Mouse (Mus musculus) left cerebral cortex, adult 8-10 months (tissue): ENCODE measurements around the gene E130114P18Rik. TPM values are rescaled to one million over a fixed set of nuclear protein-coding genes. Genes with fewer than 3 reads are reported as not detected.

Source experiments
- DNase-seq, 2 experiments: peaks; one replicate each; pipeline ENCODE4 v3.0.0; 2022; ENCODE audit warnings: low spot score in 2 of 2
- total RNA-seq, 4 experiments: library from RNA; stranded (reverse); gene quantifications; 2 replicates each; pipeline ENCODE4 v1.2.4; 2022

Gene E130114P18Rik
- total RNA-seq, 4 experiments from 2014 or later, result 5.0 to 8.3 (median 6.2) TPM

- no peak for DNase-seq
Observed at GRCm38 (mm10) chr4:97754241-97754640, 23.6 kb downstream of the E130114P18Rik start.

- DNase-seq, result no peak
Observed at GRCm38 (mm10) chr4:97753521-97753920, 24.4 kb downstream of the E130114P18Rik start.

- no peak for DNase-seq
Observed at GRCm38 (mm10) chr4:97752276-97753010, 25.4 kb downstream of the E130114P18Rik start.

GRCm38 (mm10) chr4:97751483-97752251 lies 26.2 kb downstream of the E130114P18Rik start:
- DNase-seq, result no peak

- peak; percentile 73 to 76 for DNase-seq
Observed at GRCm38 (mm10) chr4:97751030-97751482, 26.8 kb downstream of the E130114P18Rik start.

- DNase-seq, result no peak
Observed at GRCm38 (mm10) chr4:97750401-97750800, 27.5 kb downstream of the E130114P18Rik start.

- no peak for DNase-seq
Observed at GRCm38 (mm10) chr4:97746106-97746900, 31.6 kb downstream of the E130114P18Rik start.

- DNase-seq, result peak; percentile 46 to 63
Observed at GRCm38 (mm10) chr4:97745296-97746105, 32.4 kb downstream of the E130114P18Rik start.

- DNase-seq, result no peak
Observed at GRCm38 (mm10) chr4:97743932-97744331, 33.9 kb downstream of the E130114P18Rik start.

GRCm38 (mm10) chr4:97733392-97733791 lies 44.5 kb downstream of the E130114P18Rik start:
- no peak for DNase-seq

- DNase-seq, result no peak
Observed at GRCm38 (mm10) chr4:97730416-97730815, 47.5 kb downstream of the E130114P18Rik start.

GRCm38 (mm10) chr4:97729999-97730398 lies 47.9 kb downstream of the E130114P18Rik start:
- no peak for DNase-seq

GRCm38 (mm10) chr4:97728520-97728919 lies 49.4 kb downstream of the E130114P18Rik start:
- DNase-seq, result no peak

- DNase-seq, result no peak
Observed at GRCm38 (mm10) chr4:97723374-97723773, 54.5 kb downstream of the E130114P18Rik start.

GRCm38 (mm10) chr4:97722666-97723065 lies 55.2 kb downstream of the E130114P18Rik start:
- no peak for DNase-seq

- DNase-seq, result no peak
Observed at GRCm38 (mm10) chr4:97714616-97715015, 63.3 kb downstream of the E130114P18Rik start.

- no peak for DNase-seq
Observed at GRCm38 (mm10) chr4:97714101-97714615, 63.7 kb downstream of the E130114P18Rik start.

- DNase-seq, result no peak
Observed at GRCm38 (mm10) chr4:97712547-97712946, 65.3 kb downstream of the E130114P18Rik start.

- no peak for DNase-seq
Observed at GRCm38 (mm10) chr4:97710048-97710765, 67.7 kb downstream of the E130114P18Rik start.
